Mouse (Mus musculus) ES-E14 (cell line): ENCODE measurements around the gene Mindy2.

Source experiments
- CHD2 ChIP-seq: IDR thresholded peaks from 2 replicates; pipeline ENCODE4 v1.6.1; 2014; ENCODE audit warnings: mild to moderate bottlenecking, low read depth, low read length, inconsistent platforms
- HCFC1 ChIP-seq: IDR thresholded peaks from 2 replicates; pipeline ENCODE4 v1.6.1; 2012; ENCODE audit warnings: low read length, inconsistent platforms, borderline replicate concordance; ENCODE audit not compliant: insufficient read depth
- MAFK ChIP-seq: IDR thresholded peaks from 2 replicates; pipeline ENCODE4 v1.6.1; 2014; ENCODE audit warnings: mild to moderate bottlenecking, low read depth, low read length, inconsistent platforms; ENCODE audit not compliant: insufficient read depth
- ZNF384 ChIP-seq: IDR thresholded peaks from 2 replicates; pipeline ENCODE4 v1.6.1; 2012; ENCODE audit warnings: low read depth, low read length, inconsistent platforms

GRCm38 (mm10) chr9:70652221-70652620 is 4.8 kb downstream of the Mindy2 start:
- TF ChIP-seq HCFC1: no peak
- TF ChIP-seq MAFK: no peak
- TF ChIP-seq ZNF384: no peak
- no peak for TF ChIP-seq CHD2
